Mouse (Mus musculus) adrenal gland, adult 10 weeks (tissue): ENCODE results near the gene Dnase1. TPM values are rescaled to one million over a fixed set of nuclear protein-coding genes. Genes with fewer than 3 reads are reported as not detected.

Experiments
- polyA plus RNA-seq: library from polyadenylated mRNA; stranded (reverse); fragments of 350-450 nt; fragmentation: Illumina TruSeq; extraction: RNeasy Lipid Tissue Mini Kit (QIAGEN cat#74804); gene quantifications from one replicate; pipeline ENCODE4 v1.2.3, GENCODE M21; 2014; ENCODE audit warnings: low read depth, low replicate concordance

Dnase1 gene
- not detected for polyA plus RNA-seq

DNA sequence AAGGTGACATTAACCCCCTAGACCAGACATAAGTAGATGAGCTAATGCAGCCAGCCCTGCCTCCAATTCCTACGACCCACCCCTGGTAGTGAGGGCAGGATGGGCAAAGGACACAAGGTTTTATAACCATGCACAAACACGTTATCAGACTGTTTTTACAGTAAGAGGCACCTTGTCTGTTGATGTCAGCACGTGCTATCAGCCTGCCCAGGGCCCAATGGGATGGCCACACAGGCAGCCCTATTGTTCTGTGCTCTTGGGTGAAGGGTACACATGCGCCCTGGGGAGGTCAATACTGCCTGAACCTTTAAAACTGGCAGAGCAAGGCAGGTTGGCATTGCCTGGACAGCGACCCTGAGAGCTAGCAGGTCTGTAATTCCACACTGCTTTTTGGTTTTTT lies at the start of gene Dnase1:
Gene Dnase1 (plus strand): TSS at position 136 of the 400 bp plus-strand sequence.

GRCm38 (mm10) chr16:4003489-4004398 lies 33.0 kb upstream of the Dnase1 start, which contains the start of gene Slx4:
Gene Slx4 (minus strand): TSS chr16:4003770.

DNA sequence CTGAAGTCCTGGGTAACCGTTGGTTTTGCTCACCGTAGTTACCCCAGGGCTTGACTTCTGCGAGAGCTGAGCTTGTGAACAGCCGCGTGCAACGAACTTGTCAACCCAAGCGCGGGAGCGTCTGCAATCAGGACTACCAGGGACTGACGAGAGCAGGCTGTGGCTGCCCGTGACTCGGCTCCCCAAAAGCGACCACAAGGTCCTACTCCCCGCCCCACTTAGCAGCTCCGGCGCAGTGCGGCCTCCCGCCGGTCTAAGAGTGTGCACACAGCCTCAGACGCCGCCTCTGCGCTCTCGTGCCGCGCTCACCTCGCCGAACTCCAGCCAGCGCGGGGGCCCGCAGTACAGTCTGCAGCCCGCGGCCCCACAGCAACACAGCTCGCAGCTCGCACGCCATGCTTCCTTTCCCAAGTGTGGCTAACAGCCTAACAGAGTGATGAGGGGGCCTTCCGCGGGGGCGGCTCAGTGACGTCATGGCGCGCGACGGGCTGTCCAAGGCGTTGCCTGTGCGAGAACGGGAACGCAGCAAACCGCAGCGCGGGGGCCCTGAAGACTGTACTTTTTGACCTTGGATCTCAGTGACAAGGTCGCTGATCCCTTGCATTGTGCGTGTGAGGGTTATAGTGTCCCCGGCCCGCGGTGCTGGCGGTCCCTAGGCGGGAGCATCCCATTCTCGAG lies 40.8 kb downstream of the Dnase1 start, which contains the start of gene Trap1:
Gene Trap1 (minus strand): TSS at position 444 of the 678 bp plus-strand sequence.

Other genes starting within 250 kb of the Dnase1 start
- gene Olfr15, start 206.1 kb upstream of the Dnase1 start, polyA plus RNA-seq: not detected
- gene Zfp174, start 189.7 kb upstream of the Dnase1 start, polyA plus RNA-seq: 34.5 TPM
- gene Naa60, start 164.6 kb upstream of the Dnase1 start, polyA plus RNA-seq: 202 TPM
- gene Zfp597, start 152.4 kb upstream of the Dnase1 start, polyA plus RNA-seq: 29.4 TPM
- gene Gm20695, start 152.3 kb upstream of the Dnase1 start, polyA plus RNA-seq: 1.4 TPM
- not detected for gene 1700037C18Rik, start 128.3 kb upstream of the Dnase1 start, polyA plus RNA-seq
- 30.6 TPM for gene Cluap1, start 128.1 kb upstream of the Dnase1 start, polyA plus RNA-seq
- 2.0 TPM for gene Nlrc3, start 60.3 kb upstream of the Dnase1 start, polyA plus RNA-seq
- 14.1 TPM for gene Slx4, start 33.2 kb upstream of the Dnase1 start, polyA plus RNA-seq
- gene Trap1, start 40.9 kb downstream of the Dnase1 start, polyA plus RNA-seq: 83.5 TPM
- 13.5 TPM for gene Crebbp, start 177.1 kb downstream of the Dnase1 start, polyA plus RNA-seq